Mouse (Mus musculus): ENCODE measurements around the gene Fbxw5. TPM values are rescaled to one million over a fixed set of nuclear protein-coding genes. Genes with fewer than 3 reads are reported as not detected.

Gene Fbxw5
- total RNA-seq (2021) = 10 to 100 TPM; 82.0 to 93.6 TPM
- long read RNA-seq, experiment 1, transcript Fbxw5-201 (9 exons, 2,388 nt) = major isoform, 110 of 167 reads
- long read RNA-seq, experiment 1, partial matches to known transcripts = 33 of 167 reads
- long read RNA-seq, experiment 1, other reads (novel, unspliced or antisense) = 22 of 167 reads
- long read RNA-seq, experiment 2, transcript Fbxw5-201 (9 exons, 2,388 nt) = major isoform, 36 of 49 reads
- long read RNA-seq, experiment 2, partial matches to known transcripts = 4 of 49 reads
- long read RNA-seq, experiment 2, other reads (novel, unspliced or antisense) = 9 of 49 reads

DNA sequence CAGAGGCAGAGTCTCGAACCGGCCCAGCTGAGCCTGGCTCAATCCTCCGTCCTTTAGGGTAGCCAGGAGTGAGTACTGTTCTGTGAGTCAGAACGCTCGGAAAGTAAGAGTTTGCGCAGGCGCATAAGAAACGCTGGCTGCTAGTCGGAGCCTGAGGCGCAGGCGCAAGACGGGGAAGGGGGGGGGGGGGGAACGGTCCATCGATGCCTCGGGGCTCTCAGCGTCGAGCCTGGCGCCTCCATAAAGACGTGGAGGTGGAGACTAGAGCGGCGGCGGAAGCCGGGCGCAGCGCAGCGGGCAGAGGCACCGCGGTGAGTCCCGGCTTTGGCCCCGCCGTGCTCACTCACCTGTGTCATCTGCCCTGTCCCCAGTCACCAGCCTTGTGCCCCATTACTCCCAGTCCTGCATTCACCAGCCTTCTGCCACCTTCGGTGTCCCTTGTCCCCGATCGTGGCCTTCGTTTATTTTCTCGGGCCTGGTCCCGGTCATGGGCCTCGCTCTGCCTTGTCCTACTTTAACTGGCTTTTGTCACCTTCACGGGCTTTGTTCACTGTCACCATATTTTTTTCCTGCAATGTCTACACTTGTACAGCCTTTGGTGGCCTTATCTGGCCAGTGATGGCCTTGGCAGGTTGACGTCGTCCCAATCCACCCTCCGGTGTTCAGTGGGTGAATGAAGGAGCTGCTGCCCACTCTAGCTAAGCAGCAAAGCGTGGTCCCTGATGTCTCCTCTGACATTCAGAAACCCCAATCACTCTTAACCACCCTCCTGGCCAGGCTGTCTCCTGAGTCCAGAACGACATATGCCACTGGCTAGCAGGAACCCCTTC, at the start of gene Fbxw5:
Fbxw5 (plus strand) TSS at position 175 of the 830 bp plus-strand sequence.
- peak; percentile 83 to 93 for DNase-seq

DNA sequence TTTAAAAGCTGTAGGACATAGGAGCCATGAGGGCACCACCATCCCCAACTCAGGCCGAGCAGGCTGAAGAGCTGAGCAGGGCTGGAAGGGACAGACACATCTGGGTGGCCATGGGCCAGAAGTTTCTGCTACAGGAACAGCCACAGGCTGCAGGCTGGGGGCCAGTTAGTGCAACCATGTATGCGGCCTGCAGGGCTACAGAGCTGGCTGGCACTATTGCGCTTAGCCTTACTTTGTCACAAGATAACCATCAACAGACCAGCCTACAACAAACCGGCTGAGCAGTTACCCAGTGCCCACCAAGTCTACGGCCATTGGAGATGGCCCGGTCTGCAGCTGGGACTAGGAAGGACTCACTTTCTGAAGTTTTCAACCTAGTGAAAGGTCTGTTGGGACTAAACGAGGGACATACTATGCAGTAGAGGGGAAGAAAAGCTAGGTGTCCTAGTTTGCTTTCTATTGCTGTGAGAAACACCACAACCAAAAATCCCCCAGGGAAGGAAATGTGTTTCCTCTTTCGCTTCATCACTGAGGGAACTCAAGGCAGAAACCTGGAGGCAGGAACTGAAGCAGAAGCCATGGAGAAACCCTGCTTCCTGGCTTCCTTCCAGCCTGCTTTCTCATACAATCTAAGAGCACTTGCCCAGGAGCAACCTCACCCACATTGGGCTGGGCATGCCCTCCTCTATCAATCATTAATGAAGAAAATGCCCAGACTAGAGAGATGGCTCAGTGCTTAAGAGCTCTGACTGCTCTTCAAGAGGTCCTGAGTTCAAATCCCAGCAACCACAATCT, 49.5 kb upstream of the Fbxw5 start:
- no peak for DNase-seq

- no peak for DNase-seq
These were observed 47.6 kb upstream of the Fbxw5 start for GRCm38 (mm10) chr2:25452951-25453350.

DNA sequence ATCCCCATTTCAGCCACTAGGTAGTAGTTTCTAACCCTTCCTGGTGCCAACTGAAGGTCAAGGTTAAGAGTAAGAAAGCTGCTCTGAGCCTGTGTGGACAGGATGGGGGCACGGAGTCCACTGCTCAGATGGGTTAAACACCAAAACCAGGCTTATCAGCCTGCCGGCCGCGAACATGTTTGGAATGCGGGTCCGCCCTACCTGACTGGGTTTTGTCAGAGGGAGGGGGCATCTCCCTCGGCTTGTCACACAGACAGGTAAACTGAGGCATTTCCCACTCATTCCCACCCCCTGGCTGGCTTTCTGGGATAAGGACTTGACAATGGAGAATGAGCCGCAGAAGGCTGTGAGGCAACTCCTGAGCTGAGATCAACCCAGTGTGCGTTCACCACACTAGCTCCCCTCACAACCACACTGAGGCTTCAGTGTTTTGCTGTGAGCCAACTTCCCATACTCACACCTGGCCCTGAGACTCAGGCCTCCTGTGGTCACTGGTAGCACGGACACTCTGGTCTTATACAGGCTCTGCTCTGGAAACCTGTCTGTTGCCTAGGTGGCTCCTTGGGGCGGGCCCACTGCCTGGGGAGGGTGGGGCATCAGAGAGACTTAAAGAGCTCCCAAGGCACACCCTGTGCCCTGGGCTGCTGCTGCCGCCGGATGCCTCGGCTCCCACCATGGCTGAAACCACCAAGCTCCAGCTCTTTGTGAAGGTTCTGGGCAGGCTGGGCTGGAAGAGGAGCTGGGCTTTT, 44.2 kb upstream of the Fbxw5 start, which contains the start of gene Clic3:
Clic3 (plus strand) TSS at position 634 of the 749 bp plus-strand sequence.
- no peak for DNase-seq

GRCm38 (mm10) chr2:25457022-25457896, 43.3 kb upstream of the Fbxw5 start:
- peak in 1 of 2 experiments; percentile 19 for DNase-seq

DNA sequence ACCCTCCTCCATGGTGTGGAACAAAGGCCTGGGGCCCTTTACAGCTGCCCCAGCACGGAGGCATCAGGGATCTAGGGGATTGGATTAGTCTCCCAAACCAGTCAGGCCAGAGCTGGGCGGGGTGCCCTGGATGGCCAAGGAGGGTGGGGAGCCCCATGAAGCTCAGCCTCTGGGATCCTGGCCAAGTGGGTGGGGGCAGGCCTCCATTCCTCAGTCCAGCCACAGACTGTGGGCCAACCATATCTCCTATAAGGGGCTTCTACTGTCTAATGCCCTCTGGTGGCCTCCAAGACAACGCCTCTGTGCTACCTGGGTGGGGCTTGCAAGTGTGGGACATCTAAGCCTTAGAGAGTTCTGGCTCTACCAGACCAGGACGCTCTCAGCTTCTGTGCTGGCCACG, 41.6 kb upstream of the Fbxw5 start:
- peak; percentile 60 to 62 for DNase-seq

DNA sequence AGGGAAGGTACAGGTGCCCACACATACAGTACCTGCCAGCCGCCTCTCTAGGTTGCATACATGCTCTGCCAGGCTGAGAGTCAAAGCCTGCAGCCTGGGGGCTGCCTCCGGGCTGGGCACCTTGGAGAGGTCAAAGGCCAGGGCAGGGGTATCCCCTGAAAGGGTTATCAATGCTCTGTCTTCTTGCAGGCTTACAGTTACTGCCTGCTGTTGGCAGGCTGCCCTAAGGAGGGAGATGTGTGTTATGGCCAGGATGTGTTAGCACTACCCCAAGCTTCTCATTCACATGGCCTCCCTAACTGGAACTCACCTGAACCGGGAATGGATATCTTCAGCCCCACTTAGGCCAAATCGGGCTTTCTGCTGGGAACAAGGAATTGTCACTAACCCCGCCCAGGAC, 40.4 kb upstream of the Fbxw5 start:
- peak in 1 of 2 experiments; percentile 33 for DNase-seq

- DNase-seq = peak; percentile 93 to 97
These were observed 39.8 kb upstream of the Fbxw5 start, which contains the start of gene Paxx for GRCm38 (mm10) chr2:25460551-25461309. Paxx (minus strand) TSS chr2:25461094.

- no peak for DNase-seq
These were observed 39.1 kb upstream of the Fbxw5 start for GRCm38 (mm10) chr2:25461407-25461806.

GRCm38 (mm10) chr2:25463630-25464029, 36.9 kb upstream of the Fbxw5 start:
- no peak for DNase-seq

DNA sequence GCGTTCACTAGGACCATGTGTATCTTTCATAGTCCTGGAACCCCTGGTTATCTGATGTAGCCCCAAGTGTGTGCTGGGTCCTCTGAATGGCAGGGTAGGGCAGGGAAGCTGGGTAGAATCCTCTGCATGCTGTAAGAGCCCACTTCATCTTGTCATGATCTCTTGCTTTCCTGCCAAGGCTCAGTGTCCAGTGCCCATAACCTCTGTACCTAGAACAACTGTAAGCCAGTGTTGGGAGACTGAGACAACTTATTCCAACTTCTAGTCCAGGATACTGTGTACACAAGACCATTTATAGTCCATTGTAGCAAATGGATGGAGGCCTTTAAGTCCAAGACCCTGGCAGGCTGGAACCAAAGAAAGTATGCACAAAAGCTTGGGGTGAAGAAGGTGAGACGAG, 35.3 kb upstream of the Fbxw5 start:
- DNase-seq = no peak

DNA sequence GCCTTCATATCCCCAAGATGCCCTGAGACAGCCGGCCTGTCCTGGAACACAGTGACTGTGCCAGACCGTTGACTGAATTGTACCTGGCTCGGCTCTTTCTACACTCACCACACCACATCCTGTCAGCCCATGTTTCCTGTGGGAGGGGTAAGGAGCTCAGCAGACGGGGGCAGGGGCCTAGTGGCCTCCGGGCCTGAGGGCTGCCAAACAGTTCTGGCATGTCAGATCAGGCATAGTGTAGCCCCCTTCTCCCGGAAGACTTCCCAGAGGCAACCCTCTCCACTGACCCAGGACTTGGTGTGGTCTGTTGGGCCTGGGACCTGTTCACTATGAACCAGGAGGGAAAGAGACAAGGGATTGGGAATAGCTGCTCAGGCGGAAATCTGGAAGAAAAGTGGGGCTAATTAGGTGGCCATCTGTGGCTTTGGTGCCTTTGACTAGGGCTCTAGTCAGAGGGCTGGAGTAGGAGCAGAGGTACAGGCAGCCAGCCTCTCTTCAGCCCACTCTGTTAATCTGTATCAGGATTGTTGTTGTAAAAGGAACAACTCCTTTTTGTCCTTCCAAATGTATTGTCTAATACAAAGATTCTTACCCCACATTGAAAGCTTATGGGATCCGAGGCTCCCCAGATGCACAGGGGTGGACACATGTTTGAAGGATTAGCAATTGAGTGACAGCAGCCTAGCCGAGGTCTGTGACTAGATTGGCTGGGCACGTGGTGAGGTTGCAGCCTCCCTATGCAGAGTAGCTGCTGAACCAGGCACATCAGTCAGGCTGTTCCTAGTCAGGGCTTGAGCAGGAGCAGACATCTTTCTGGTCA, 34.5 kb upstream of the Fbxw5 start:
- peak in 1 of 2 experiments; percentile 43 for DNase-seq

GRCm38 (mm10) chr2:25467606-25468303, 32.8 kb upstream of the Fbxw5 start:
- DNase-seq = peak; percentile 32 to 44

DNA sequence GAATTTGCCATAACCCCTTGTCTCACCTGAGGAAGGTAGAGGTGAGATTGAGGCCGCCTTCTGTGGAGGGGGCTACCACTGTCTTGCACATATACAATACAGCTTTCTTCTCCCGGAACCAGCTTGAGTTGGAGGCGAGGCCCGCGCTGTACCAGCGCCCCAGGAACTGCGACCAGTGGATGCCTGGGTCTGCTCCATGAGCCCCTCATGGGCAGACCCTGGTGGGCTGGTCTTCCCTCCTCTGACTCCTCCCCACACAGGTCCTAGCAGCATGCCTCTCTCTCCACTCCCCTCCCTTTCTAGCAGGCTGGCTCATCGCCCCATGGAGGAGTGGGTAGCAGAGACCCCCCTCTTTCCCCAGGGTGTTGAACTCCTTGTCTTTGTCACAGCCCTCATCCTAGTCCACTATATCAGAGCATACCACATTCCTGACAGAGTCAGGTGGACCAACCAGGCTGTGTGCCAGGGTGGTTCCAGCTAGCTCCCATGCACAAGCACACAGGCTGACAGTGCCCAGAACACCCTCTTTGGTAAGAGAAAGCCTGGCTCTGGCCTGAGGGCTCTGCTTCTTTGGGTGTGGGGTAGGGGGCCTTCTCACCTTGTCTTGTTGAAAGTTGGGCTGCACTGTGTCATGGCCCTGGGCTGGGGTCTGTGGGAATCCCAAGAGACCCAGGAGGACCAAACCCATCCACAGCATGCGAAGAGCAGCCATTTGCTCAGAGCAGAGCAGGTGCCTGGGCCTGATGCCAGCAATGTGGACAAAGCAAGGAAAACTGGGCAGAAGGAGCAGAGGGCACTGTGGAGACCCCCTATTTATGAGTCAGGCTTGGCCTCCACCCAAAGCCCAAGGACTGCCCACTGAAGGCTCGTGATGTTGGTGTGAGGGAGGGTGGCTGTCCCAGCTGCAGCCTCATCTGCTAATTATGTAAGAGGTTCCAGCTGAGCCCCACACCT, 31.3 kb upstream of the Fbxw5 start:
- peak; percentile 72 to 77 for DNase-seq

DNA sequence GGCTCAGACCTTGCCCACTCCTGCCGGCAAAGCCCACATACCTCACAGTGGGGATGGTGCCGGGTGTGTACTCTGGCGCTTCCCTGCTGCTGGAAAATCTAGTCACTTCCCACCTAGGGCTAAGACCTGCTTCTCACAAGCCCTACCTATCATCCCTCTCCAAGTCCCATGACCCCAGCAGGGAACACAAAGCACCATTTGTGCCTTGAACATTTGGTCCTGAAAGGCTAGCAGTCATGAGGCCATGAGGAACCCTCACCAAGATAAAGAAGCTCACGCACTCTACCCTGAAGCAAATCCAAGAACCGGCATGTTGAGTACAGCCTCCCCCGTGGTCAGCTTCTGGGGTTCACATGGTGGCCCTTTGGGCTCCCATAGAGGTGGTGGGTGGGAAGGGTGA, 30.6 kb upstream of the Fbxw5 start, which contains the start of gene Ptgds:
Ptgds (minus strand) TSS at position 78 of the 400 bp plus-strand sequence.
- DNase-seq = peak; percentile 50 to 69

DNA sequence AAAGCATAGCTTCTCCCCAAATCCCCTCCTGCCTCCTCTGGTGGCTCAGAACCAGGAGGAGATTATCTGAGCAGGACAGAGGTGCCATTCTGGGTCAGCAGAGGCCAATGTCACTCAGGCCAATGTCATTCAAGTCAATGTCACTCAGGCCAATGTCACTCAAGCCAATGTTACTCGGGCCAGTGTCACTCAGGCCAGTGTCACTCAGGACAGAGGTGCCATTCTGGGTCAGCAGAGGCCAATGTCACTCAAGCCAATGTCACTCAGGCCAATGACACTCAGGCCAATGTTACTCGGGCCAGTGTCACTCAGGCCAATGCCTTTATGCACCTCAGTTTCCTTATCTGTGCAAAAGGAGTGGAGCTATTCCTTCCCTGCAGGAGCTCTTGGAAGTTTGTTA, 28.0 kb upstream of the Fbxw5 start:
- DNase-seq = no peak

GRCm38 (mm10) chr2:25477541-25477940, 23.0 kb upstream of the Fbxw5 start:
- DNase-seq = no peak

Data from heart, adult 18-20 months (tissue).